Mouse (Mus musculus) left cerebral cortex, adult 18-20 months (tissue): ENCODE measurements around the gene Lrr1. TPM values are rescaled to one million over a fixed set of nuclear protein-coding genes. Genes with fewer than 3 reads are reported as not detected.
"Not testable (repeated sequence)": the region's sequence is repeated elsewhere in the genome, so short reads cannot be mapped to it uniquely, and the experiment has no call there.

Source experiments
- DNase-seq, 2 experiments: peaks; one replicate each; pipeline ENCODE4 v3.0.0; 2021 to 2022; ENCODE audit warnings: low spot score in 2 of 2, mixed read lengths in 1 of 2
- total RNA-seq, 2 experiments: library from RNA; stranded (reverse); gene quantifications; 2 replicates each; pipeline ENCODE4 v1.2.3; 2021

Gene Lrr1
- total RNA-seq, 2 experiments from 2014 or later, result not detected

- not testable (repeated sequence) for DNase-seq
Measured at GRCm38 (mm10) chr12:69163586-69163985, 5.0 kb upstream of the Lrr1 start.

- DNase-seq, result no peak
Measured at GRCm38 (mm10) chr12:69164904-69165303, 3.7 kb upstream of the Lrr1 start.

GRCm38 (mm10) chr12:69166861-69167581 lies 1.6 kb upstream of the Lrr1 start:
- DNase-seq, result not testable (repeated sequence)

GRCm38 (mm10) chr12:69167656-69168460 lies 756 bp upstream of the Lrr1 start:
- no peak for DNase-seq

- DNase-seq, result no peak
Measured at GRCm38 (mm10) chr12:69171307-69171706, 2.7 kb downstream of the Lrr1 start.

GRCm38 (mm10) chr12:69175975-69176374 lies 7.4 kb downstream of the Lrr1 start:
- DNase-seq, result no peak

GRCm38 (mm10) chr12:69177526-69177925 lies 8.9 kb downstream of the Lrr1 start:
- no peak for DNase-seq

GRCm38 (mm10) chr12:69179371-69179770 lies 10.8 kb downstream of the Lrr1 start:
- no peak for DNase-seq

GRCm38 (mm10) chr12:69181800-69182199 lies 13.2 kb downstream of the Lrr1 start:
- DNase-seq, result no peak

- DNase-seq, result peak; percentile 100
Measured at GRCm38 (mm10) chr12:69183583-69184308, 15.1 kb downstream of the Lrr1 start, which contains the start of the genes Rpl36al and Mgat2. TSS of gene Rpl36al (minus strand) at chr12:69184083. TSS of gene Mgat2 (plus strand) at chr12:69184157.

- peak; percentile 42 to 62 for DNase-seq
Measured at GRCm38 (mm10) chr12:69184342-69185295, 16.0 kb downstream of the Lrr1 start.

GRCm38 (mm10) chr12:69185371-69185770 lies 16.8 kb downstream of the Lrr1 start:
- DNase-seq, result no peak

- DNase-seq, result no peak
Measured at GRCm38 (mm10) chr12:69186811-69187471, 18.3 kb downstream of the Lrr1 start.

- no peak for DNase-seq
Measured at GRCm38 (mm10) chr12:69190074-69190473, 21.5 kb downstream of the Lrr1 start.

GRCm38 (mm10) chr12:69190522-69190921 lies 21.9 kb downstream of the Lrr1 start:
- no peak for DNase-seq

GRCm38 (mm10) chr12:69191396-69191795 lies 22.8 kb downstream of the Lrr1 start:
- DNase-seq, result no peak

GRCm38 (mm10) chr12:69192637-69193036 lies 24.0 kb downstream of the Lrr1 start:
- DNase-seq, result no peak

- DNase-seq, result peak; percentile 64 to 82
Measured at GRCm38 (mm10) chr12:69196444-69197377, 28.1 kb downstream of the Lrr1 start, which contains the start of gene Gm49383. TSS of gene Gm49383 (minus strand) at chr12:69197104.
